Mouse (Mus musculus) small intestine, adult 2 months (tissue): ENCODE results near the gene Top2a. TPM values are rescaled to one million over a fixed set of nuclear protein-coding genes. Genes with fewer than 3 reads are reported as not detected.

ENCODE experiments used
- H3K27ac ChIP-seq: fragments of 200-500 bp; 2 replicates; pipeline ENCODE4 v1.5.1; 2012; ENCODE audit warnings: low read depth, low read length, control low read depth, inconsistent platforms; ENCODE audit not compliant: insufficient read depth
- H3K27me3 ChIP-seq: fragments of 200-500 bp; 2 replicates; pipeline ENCODE4 v1.6.1; 2012; ENCODE audit warnings: mild to moderate bottlenecking, moderate library complexity, low read length, inconsistent platforms; ENCODE audit not compliant: control insufficient read depth, insufficient read depth
- H3K36me3 ChIP-seq: fragments of 200-500 bp; 2 replicates; pipeline ENCODE4 v1.6.1; 2012; ENCODE audit warnings: mild to moderate bottlenecking, low read length, control low read depth, inconsistent platforms; ENCODE audit not compliant: control insufficient read depth, insufficient read depth
- H3K4me1 ChIP-seq: fragments of 200-500 bp; 2 replicates; pipeline ENCODE4 v1.6.1; 2012; ENCODE audit warnings: low read length, inconsistent platforms, mixed read lengths; ENCODE audit not compliant: control insufficient read depth, insufficient read depth, insufficient read length
- H3K4me3 ChIP-seq: fragments of 200-500 bp; 2 replicates; pipeline ENCODE4 v1.5.1; 2012; ENCODE audit warnings: low read depth, mild to moderate bottlenecking, control low read depth, inconsistent platforms, low read length, moderate library complexity
- CTCF ChIP-seq: fragments of 200-500 bp; IDR thresholded peaks from 2 replicates; pipeline ENCODE4 v1.5.1; 2012; ENCODE audit warnings: low read depth, mild to moderate bottlenecking, control low read depth, inconsistent platforms, low read length, moderate library complexity, mixed read lengths; ENCODE audit not compliant: insufficient replicate concordance, insufficient read length; ENCODE audit errors: extremely low read depth
- POLR2A ChIP-seq: fragments of 200-500 bp; IDR thresholded peaks from 2 replicates; pipeline ENCODE4 v1.6.1; 2012; ENCODE audit warnings: low read depth, mild to moderate bottlenecking, control low read depth, inconsistent platforms, low read length, moderate library complexity
- WGBS: fragments of 180-500 bp; shearing (Covaris S2); methylation state at CpG from one replicate; pipeline ENCODE4 v1.1.7; 2018; 5-methylcytosine and 5-hydroxymethylcytosine counted together
- polyA plus RNA-seq: library from polyadenylated mRNA; depleted of rRNA; stranded (reverse); fragments of >200 nt; gene quantifications from 2 replicates; pipeline ENCODE4 v1.2.3, GENCODE M21; 2012

Top2a gene
- polyA plus RNA-seq, 1 experiment: 5.8 TPM

- Histone ChIP-seq H3K27ac (no peak within 1 kb of the TSS), H3K4me3 (peak within 1 kb of the TSS; percentile 65), H3K4me1 (no peaks in the 10 kb centered on the region; the same call in 1 of the 2 replicates), H3K27me3 (no peaks in the 10 kb centered on the region), H3K36me3 (no peaks in the 10 kb centered on the region)
- TF ChIP-seq POLR2A: no peak
- TF ChIP-seq CTCF: no peak
- WGBS: 6% methylated on average over 28 of the region's 28 CpGs
Measured at GRCm38 (mm10) chr11:98982773-98983133, 41.2 kb downstream of the Top2a start, which contains the start of gene Gjd3. TSS of gene Gjd3 (minus strand) at chr11:98983016.

GRCm38 (mm10) chr11:98981997-98982772, 41.8 kb downstream of the Top2a start:
- TF ChIP-seq CTCF (peak; percentile 45; the same call in 1 of the 2 replicates), POLR2A (no peak; the same call in 1 of the 2 replicates)
- WGBS: under 1% methylated on average over 94 of the region's 94 CpGs
- no peaks in the 10 kb centered on the region; the same call in 1 of the 2 replicates for H3K4me1 ChIP-seq
- peak overlapping the region; percentile 65 for H3K4me3 ChIP-seq
- no peaks in the 10 kb centered on the region for H3K36me3 ChIP-seq
- H3K27me3 ChIP-seq: no peaks in the 10 kb centered on the region
- no peak overlapping the region for H3K27ac ChIP-seq

DNA sequence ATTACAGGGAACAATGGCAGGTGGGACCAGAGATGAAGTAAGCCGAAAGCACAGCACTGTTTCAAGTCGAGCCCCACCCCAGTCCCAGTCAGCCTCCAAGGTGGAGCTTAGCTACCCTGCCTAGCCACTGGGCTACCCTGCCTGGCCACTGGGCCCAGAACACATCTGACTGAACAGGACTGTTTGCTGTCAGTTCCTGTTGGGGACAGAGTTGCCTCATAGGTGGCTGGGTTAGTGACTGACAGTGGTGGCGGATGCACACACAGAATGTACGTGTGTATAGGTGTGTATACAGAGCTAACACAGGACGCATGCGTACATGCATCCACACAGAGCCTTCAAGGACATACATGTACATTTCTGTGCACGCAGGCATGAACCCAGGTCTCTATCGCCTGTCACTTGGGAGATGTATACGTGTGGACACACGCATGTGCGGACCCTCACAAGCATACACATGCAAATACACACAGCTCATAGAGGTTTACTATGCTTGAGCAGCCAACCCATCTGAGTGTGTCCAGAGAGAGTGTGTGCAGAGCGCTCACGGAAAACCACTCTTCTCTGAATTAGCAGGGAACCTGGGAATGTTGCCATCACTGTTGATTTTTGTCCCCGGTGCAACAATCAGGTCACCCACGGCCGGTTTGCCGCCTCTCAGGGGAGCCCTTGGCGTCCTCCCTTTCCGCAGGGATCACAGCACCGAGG, 42.5 kb downstream of the Top2a start:
- TF ChIP-seq CTCF (no peak), POLR2A (no peak)
- Histone ChIP-seq H3K27me3 (no peaks in the 10 kb centered on the region), H3K4me1 (no peaks in the 10 kb centered on the region; the same call in 1 of the 2 replicates), H3K27ac (no peak overlapping the region), H3K36me3 (no peaks in the 10 kb centered on the region), H3K4me3 (peak overlapping the region; percentile 65)
- 30% methylated on average over 20 of the region's 20 CpGs for WGBS

DNA sequence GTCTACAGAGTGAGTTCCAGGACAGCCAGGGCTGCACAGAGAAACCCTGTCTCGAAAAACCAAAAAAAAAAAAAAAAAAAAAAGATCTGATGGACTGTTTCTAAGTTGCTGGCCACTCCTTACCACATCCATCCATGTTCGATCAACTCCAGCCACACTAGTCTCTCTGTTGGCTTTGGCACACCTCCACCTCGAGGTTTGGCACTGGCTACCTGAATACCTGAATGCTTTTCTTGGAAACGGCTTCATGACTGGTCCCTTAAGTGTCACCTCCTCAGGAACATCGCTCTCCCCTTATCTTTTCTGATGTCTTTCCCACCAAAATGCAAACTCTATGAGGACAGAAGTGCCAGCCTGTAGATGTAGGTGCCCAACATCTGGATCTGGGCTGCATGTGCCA, 44.6 kb downstream of the Top2a start:
- TF ChIP-seq POLR2A (no peak), CTCF (no peak)
- Histone ChIP-seq H3K27ac (no peak overlapping the region), H3K27me3 (no peaks in the 10 kb centered on the region), H3K36me3 (peaks cover 3% of the 10 kb centered on the region), H3K4me3 (no peak overlapping the region), H3K4me1 (no peaks in the 10 kb centered on the region; the same call in 1 of the 2 replicates)
- WGBS: 23% methylated on average over 5 of the region's 5 CpGs

DNA sequence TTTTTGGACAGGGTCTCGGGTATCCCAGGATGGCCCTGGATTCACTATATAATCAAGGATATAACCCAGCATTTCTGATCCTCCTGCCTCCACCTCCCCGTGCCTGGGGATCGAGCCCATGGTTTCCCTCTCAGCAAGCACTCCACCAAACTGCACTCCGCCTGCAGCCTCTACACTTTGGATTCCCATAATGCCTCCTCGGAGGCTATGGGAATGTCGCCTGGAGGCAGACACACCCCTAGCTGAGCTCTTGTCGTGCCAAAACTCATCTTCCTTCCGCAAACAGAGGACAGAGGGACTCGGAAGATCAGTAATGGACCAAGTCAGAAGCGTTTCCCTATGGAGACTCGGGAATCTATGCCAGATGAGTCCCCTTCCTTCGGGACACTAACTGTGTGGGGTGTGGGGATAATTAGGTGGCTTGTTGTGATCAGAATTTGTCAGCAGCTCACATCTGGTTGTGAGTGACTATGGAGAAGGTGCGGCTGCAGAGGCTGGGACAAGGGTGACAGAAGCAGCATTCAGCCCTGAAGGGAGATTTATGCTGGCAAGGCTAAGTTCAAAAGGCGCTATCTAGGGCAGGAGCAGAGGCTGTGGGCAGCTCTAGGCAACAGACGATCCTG, 45.4 kb downstream of the Top2a start:
- no peaks in the 10 kb centered on the region for H3K27me3 ChIP-seq
- TF ChIP-seq CTCF (no peak), POLR2A (no peak)
- H3K27ac ChIP-seq: no peak overlapping the region
- no peaks in the 10 kb centered on the region; the same call in 1 of the 2 replicates for H3K4me1 ChIP-seq
- no peak overlapping the region for H3K4me3 ChIP-seq
- 46% methylated on average over 15 of the region's 15 CpGs for WGBS
- H3K36me3 ChIP-seq: peaks cover 9% of the 10 kb centered on the region

GRCm38 (mm10) chr11:98974871-98975719, 48.9 kb downstream of the Top2a start:
- TF ChIP-seq POLR2A (no peak), CTCF (peak; percentile 72; the same call in 1 of the 2 replicates)
- Histone ChIP-seq H3K4me3 (no peak overlapping the region), H3K27me3 (no peaks in the 10 kb centered on the region), H3K4me1 (peaks cover 6% of the 10 kb centered on the region; the same call in 1 of the 2 replicates), H3K36me3 (peaks cover 42% of the 10 kb centered on the region), H3K27ac (no peak overlapping the region)
- WGBS: 50% methylated on average over 5 of the region's 5 CpGs
